Mouse (Mus musculus) midbrain, embryonic 16.5 days (tissue): ENCODE measurements around the gene Ube2h. TPM values are rescaled to one million over a fixed set of nuclear protein-coding genes. Genes with fewer than 3 reads are reported as not detected.

Source experiments
- ATAC-seq: fragments of 200-750 bp; cut with Nextera tagmentation; 2 replicates; pipeline ENCODE4 v1.8.0; 2017; ENCODE audit warnings: moderate TSS enrichment
- H3K27ac ChIP-seq: fragments of 300-500 bp; sonication (generic); 2 replicates; pipeline ENCODE4 v1.5.1; 2014; ENCODE audit warnings: mild to moderate bottlenecking, low read length, mixed read lengths
- H3K27me3 ChIP-seq: fragments of 300-500 bp; sonication (generic); 2 replicates; pipeline ENCODE4 v1.6.1; 2014; ENCODE audit warnings: low read depth, low read length, mixed read lengths; ENCODE audit not compliant: control insufficient read depth, insufficient read depth
- H3K36me3 ChIP-seq: fragments of 300-500 bp; sonication (generic); 2 replicates; pipeline ENCODE4 v1.6.1; 2014; ENCODE audit warnings: mild to moderate bottlenecking, low read length, moderate library complexity, mixed read lengths; ENCODE audit not compliant: control insufficient read depth, insufficient read depth
- H3K4me1 ChIP-seq: fragments of 300-500 bp; sonication (generic); 2 replicates; pipeline ENCODE4 v1.6.1; 2014; ENCODE audit warnings: mild to moderate bottlenecking, low read length, mixed read lengths; ENCODE audit not compliant: control insufficient read depth, insufficient read depth
- H3K4me2 ChIP-seq: fragments of 300-500 bp; sonication (generic); 2 replicates; pipeline ENCODE4 v1.6.1; 2014; ENCODE audit warnings: mild to moderate bottlenecking, low read length, mixed read lengths
- H3K4me3 ChIP-seq: fragments of 300-500 bp; sonication (generic); 2 replicates; pipeline ENCODE4 v1.5.1; 2014; ENCODE audit warnings: low read depth, mild to moderate bottlenecking, low read length, moderate library complexity, mixed read lengths
- H3K9ac ChIP-seq: fragments of 300-500 bp; sonication (generic); 2 replicates; pipeline ENCODE4 v1.6.1; 2014; ENCODE audit warnings: low read depth, low read length, mixed read lengths
- H3K9me3 ChIP-seq: fragments of 300-500 bp; sonication (generic); replicated peaks from 2 replicates; pipeline ENCODE4 v1.6.1; 2014; ENCODE audit warnings: mild to moderate bottlenecking, low read length, mixed read lengths; ENCODE audit not compliant: control insufficient read depth, poor library complexity, severe bottlenecking
- WGBS: fragments of 180-500 bp; shearing (Covaris S2); extraction: QIAGEN DNeasy Blood & Tissue Kit; methylation state at CpG from one replicate; pipeline ENCODE4 v1.1.7; 2014; 5-methylcytosine and 5-hydroxymethylcytosine counted together
- polyA plus RNA-seq: library from polyadenylated mRNA; unstranded; fragments of >200 nt; fragmentation: Nextera tagmentation; extraction: Ambion mirVana; gene quantifications from 2 replicates; pipeline ENCODE4 v1.2.1, GENCODE M21; 2015

Gene Ube2h
- polyA plus RNA-seq, 1 experiment from 2014 or later = 57.0 TPM

GRCm38 (mm10) chr6:30245397-30245796 lies 58.9 kb downstream of the Ube2h start:
- Histone ChIP-seq H3K9ac (no peak overlapping the region), H3K9me3 (no peaks in the 10 kb centered on the region), H3K4me3 (no peak overlapping the region), H3K27ac (no peak overlapping the region), H3K4me2 (no peak overlapping the region), H3K4me1 (no peaks in the 10 kb centered on the region), H3K27me3 (no peaks in the 10 kb centered on the region), H3K36me3 (no peaks in the 10 kb centered on the region; the same call in none of the 2 replicates)
- 89% methylated on average over 5 of the region's 5 CpGs for WGBS
- no peak for ATAC-seq

GRCm38 (mm10) chr6:30243347-30244007 lies 60.9 kb downstream of the Ube2h start:
- Histone ChIP-seq H3K4me1 (no peaks in the 10 kb centered on the region), H3K27me3 (no peaks in the 10 kb centered on the region), H3K36me3 (no peaks in the 10 kb centered on the region; the same call in none of the 2 replicates), H3K9me3 (no peaks in the 10 kb centered on the region), H3K4me2 (no peak overlapping the region), H3K9ac (no peak overlapping the region), H3K27ac (no peak overlapping the region), H3K4me3 (no peak overlapping the region)
- no peak for ATAC-seq
- WGBS = 95% methylated on average over 9 of the region's 9 CpGs

- no peak overlapping the region for H3K4me2 ChIP-seq
- no peak for ATAC-seq
- H3K4me1 ChIP-seq = no peaks in the 10 kb centered on the region
- H3K27ac ChIP-seq = no peak overlapping the region
- H3K27me3 ChIP-seq = no peaks in the 10 kb centered on the region
- no peaks in the 10 kb centered on the region for H3K9me3 ChIP-seq
- H3K4me3 ChIP-seq = no peak overlapping the region
- H3K36me3 ChIP-seq = no peaks in the 10 kb centered on the region; the same call in none of the 2 replicates
- WGBS = 88% methylated on average over 4 of the region's 4 CpGs
- H3K9ac ChIP-seq = no peak overlapping the region
Observed at GRCm38 (mm10) chr6:30242928-30243327, 61.4 kb downstream of the Ube2h start.

- no peak for ATAC-seq
- H3K4me1 ChIP-seq = no peaks in the 10 kb centered on the region
Observed at GRCm38 (mm10) chr6:30240105-30240504, 64.2 kb downstream of the Ube2h start.

GRCm38 (mm10) chr6:30239207-30239606 lies 65.1 kb downstream of the Ube2h start:
- no peak overlapping the region for H3K9ac ChIP-seq

More at GRCm38 (mm10) chr6:30240105-30240504, 64.2 kb downstream of the Ube2h start:
- Histone ChIP-seq H3K4me2 (no peak overlapping the region), H3K9me3 (no peaks in the 10 kb centered on the region), H3K4me3 (no peak overlapping the region), H3K27ac (no peak overlapping the region), H3K36me3 (no peaks in the 10 kb centered on the region; the same call in none of the 2 replicates), H3K27me3 (no peaks in the 10 kb centered on the region), H3K9ac (no peak overlapping the region)
- 94% methylated on average over 7 of the region's 7 CpGs for WGBS

GRCm38 (mm10) chr6:30238079-30238478 lies 66.3 kb downstream of the Ube2h start:
- no peak overlapping the region for H3K27ac ChIP-seq
- no peak for ATAC-seq
- H3K27me3 ChIP-seq = no peaks in the 10 kb centered on the region
- WGBS = 99% methylated on average over 2 of the region's 2 CpGs
- H3K4me1 ChIP-seq = no peaks in the 10 kb centered on the region
- H3K4me3 ChIP-seq = no peak overlapping the region
- no peak overlapping the region for H3K4me2 ChIP-seq
- no peak overlapping the region for H3K9ac ChIP-seq
- H3K9me3 ChIP-seq = no peaks in the 10 kb centered on the region
- peaks cover 2% of the 10 kb centered on the region for H3K36me3 ChIP-seq

More at GRCm38 (mm10) chr6:30239207-30239606, 65.1 kb downstream of the Ube2h start:
- H3K27ac ChIP-seq = no peak overlapping the region
- no peaks in the 10 kb centered on the region for H3K4me1 ChIP-seq
- H3K36me3 ChIP-seq = no peaks in the 10 kb centered on the region; the same call in none of the 2 replicates
- no peak for ATAC-seq
- H3K4me3 ChIP-seq = no peak overlapping the region
- H3K4me2 ChIP-seq = no peak overlapping the region
- H3K9me3 ChIP-seq = no peaks in the 10 kb centered on the region
- WGBS = 86% methylated on average over 6 of the region's 6 CpGs
- no peaks in the 10 kb centered on the region for H3K27me3 ChIP-seq

GRCm38 (mm10) chr6:30236564-30236963 lies 67.8 kb downstream of the Ube2h start:
- no peak for ATAC-seq
- Histone ChIP-seq H3K4me1 (no peaks in the 10 kb centered on the region), H3K4me3 (no peak overlapping the region), H3K9me3 (no peaks in the 10 kb centered on the region), H3K27ac (no peak overlapping the region), H3K27me3 (no peaks in the 10 kb centered on the region), H3K36me3 (peaks cover 2% of the 10 kb centered on the region), H3K4me2 (no peak overlapping the region), H3K9ac (no peak overlapping the region)
- WGBS = 92% methylated on average over 1 of the region's 1 CpGs

- Histone ChIP-seq H3K4me3 (no peak overlapping the region), H3K9me3 (no peaks in the 10 kb centered on the region), H3K36me3 (0 out of 2 replicates have a peak, but pooled peaks cover 2% of the 10 kb centered on the region), H3K27ac (no peak overlapping the region), H3K4me1 (no peaks in the 10 kb centered on the region), H3K27me3 (no peaks in the 10 kb centered on the region), H3K9ac (no peak overlapping the region), H3K4me2 (no peak overlapping the region)
- no peak for ATAC-seq
- WGBS = 95% methylated on average over 4 of the region's 4 CpGs
Observed at GRCm38 (mm10) chr6:30231758-30232293, 72.5 kb downstream of the Ube2h start.

GRCm38 (mm10) chr6:30230246-30230645 lies 74.1 kb downstream of the Ube2h start:
- H3K4me3 ChIP-seq = no peak overlapping the region
- 90% methylated on average over 7 of the region's 7 CpGs for WGBS
- no peak overlapping the region for H3K4me2 ChIP-seq
- 0 out of 2 replicates have a peak, but pooled peaks cover 5% of the 10 kb centered on the region for H3K36me3 ChIP-seq
- no peak for ATAC-seq
- no peaks in the 10 kb centered on the region for H3K4me1 ChIP-seq
- no peaks in the 10 kb centered on the region for H3K27me3 ChIP-seq
- no peaks in the 10 kb centered on the region for H3K9me3 ChIP-seq
- no peak overlapping the region for H3K9ac ChIP-seq
- no peak overlapping the region for H3K27ac ChIP-seq
